Mouse (Mus musculus): ENCODE results near the gene Thada.

Thada gene

GRCm38 (mm10) chr17:84145826-84146287 lies 320.1 kb downstream of the Thada start:
- no peak for DNase-seq (ENCODE audit: low spot score)

- DNase-seq (ENCODE audit: low spot score): no peak
These were observed 321.0 kb downstream of the Thada start for GRCm38 (mm10) chr17:84144762-84145599.

GRCm38 (mm10) chr17:84144130-84144529 lies 321.9 kb downstream of the Thada start:
- DNase-seq (ENCODE audit: low spot score): no peak

- DNase-seq (ENCODE audit: low spot score): no peak
These were observed 322.7 kb downstream of the Thada start for GRCm38 (mm10) chr17:84143219-84143844.

GRCm38 (mm10) chr17:84141691-84142090 lies 324.3 kb downstream of the Thada start:
- DNase-seq (ENCODE audit: low spot score): no peak

GRCm38 (mm10) chr17:84140822-84141507 lies 325.0 kb downstream of the Thada start:
- no peak for DNase-seq (ENCODE audit: low spot score)
